Mouse (Mus musculus) gastrocnemius, postnatal 10 days (tissue): Measurements from ENCODE around the gene Syt14. TPM values are rescaled to one million over a fixed set of nuclear protein-coding genes. Genes with fewer than 3 reads are reported as not detected.

Experiments
- DNase-seq: peaks from one replicate; pipeline ENCODE4 v3.0.0; 2021; ENCODE audit warnings: mixed read lengths
- total RNA-seq, 2 experiments: library from RNA; stranded (reverse); gene quantifications; 2 replicates each; pipeline ENCODE4 v1.2.3; 2021

The Syt14 gene
- total RNA-seq, 2 experiments from 2014 or later, result 0.59 to 0.61 TPM

DNA sequence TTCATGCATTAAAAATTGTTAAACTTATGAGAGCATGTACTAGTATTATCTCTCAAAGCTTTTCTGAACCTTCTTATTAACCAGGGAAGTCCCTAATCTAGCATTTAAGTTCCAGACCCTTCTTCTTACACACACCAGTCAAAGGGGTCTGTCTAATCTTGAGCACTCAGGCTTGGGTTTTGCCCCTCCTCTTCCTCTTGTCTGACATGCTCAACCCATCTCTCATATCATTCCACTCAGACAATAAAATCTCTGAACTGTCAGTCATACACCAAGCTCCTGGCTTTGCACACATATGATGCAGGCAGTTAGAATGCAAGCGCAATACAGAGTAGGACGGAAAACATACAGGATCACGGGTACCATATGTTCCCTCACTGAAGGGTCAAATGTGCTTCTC lies 48.4 kb downstream of the Syt14 start:
- DNase-seq, result no peak

DNA sequence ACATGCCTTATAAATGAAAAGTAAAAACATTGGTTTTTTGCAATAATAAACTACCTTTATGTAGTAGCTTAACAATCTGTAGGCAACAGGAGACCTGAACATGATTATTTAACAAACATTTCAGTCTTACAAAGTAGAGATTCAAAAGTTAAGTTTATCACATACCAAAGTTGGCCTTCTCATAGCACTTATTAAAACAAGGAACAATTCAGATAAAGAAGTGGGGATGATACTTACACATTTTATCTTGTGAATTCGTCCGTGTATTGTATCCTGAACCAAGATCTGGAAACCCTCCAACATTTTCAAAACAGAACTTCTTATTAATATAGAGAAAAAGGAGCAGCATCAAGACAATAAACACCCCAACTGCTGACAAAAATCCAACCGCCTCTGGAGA lies 49.1 kb downstream of the Syt14 start:
- DNase-seq, result no peak

DNA sequence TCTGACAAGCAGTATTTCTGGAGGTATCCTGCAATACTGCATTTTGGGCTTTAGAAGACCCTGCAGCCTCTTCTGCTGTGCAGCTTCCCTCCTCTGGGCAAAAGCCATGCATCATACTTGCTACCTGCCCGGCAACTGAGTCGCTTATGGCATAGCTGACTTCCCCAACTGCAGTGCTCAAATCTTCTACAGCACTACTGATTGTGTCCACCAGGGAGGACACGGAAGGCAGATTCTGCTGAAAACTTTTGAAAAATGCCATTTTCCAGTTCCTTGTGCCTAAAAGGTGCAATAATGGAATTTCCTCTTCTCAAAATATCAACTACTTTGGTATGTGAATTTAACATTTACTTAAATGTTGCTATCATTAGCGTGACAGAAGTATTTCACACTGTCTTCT lies 51.2 kb downstream of the Syt14 start:
- no peak for DNase-seq

DNA sequence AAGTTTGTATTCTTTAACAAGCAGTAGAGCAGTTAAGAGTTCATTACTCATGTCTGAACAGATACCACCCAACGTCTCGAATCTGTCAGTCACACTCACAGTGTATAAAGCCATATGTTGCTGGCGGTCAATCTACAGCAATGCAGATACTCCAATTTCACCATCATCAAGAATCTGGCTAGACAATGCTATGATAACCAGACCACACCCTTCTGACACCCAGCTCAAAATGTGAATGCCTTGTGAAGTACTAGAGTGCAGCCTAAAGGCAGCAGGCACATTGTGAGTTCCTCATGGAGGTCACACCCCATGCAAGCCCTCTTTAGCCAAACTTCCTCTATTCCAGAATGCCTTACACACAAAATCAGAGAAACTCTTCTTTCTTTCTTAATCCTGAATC lies 53.9 kb downstream of the Syt14 start:
- no peak for DNase-seq

DNA sequence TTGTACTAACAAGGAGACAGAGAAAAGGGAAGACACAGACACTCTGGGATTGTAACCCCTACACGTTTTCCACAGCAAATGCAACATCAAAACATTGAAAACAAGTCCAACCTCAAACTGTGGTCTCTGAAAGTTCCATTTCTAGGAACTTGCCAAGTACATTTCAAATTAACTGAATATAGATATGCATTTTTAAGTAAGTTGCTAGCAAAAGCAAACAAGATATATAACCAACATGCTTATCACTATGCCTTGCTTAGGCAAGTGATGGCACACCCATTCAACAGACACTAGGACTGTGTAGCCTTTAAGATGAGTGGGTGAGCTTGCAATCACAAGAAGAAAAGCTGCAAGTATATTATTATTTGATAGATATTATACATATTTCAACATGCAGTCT lies 54.5 kb downstream of the Syt14 start:
- DNase-seq, result no peak

DNA sequence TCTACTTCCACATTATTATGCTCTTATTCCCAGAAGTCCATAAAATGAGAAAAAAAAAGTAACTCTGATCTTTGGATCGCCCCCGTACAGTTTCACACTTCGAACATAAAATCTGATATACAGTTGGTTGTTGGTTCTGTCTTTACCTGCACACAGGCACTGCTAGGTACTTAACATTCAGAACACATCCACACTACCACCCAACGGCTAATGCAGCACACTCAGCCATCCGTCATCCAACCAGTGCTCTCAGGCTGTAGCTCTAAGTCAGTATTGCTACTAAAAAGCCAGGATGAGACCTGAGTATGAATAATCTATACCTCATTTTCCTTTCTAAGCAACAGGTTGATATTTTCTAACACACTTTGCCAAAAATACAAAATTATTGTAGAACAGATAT lies 73.3 kb downstream of the Syt14 start:
- no peak for DNase-seq

DNA sequence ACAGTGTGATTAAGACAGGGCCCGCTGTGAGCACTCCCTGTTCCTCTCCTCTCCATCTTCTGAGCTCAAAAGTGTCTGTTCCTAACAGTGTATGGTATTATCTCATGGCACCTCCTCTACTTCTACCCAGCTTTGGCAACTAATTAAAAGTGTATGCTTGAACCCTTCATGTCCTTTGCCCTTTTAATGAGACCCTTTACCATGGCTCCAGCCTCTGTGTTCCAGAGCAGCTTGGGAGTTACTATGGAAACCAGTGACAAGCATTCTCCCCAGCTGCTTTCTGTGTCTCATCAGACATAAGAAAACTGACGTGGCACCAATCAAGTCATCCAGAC lies 87.8 kb downstream of the Syt14 start:
- no peak for DNase-seq

DNA sequence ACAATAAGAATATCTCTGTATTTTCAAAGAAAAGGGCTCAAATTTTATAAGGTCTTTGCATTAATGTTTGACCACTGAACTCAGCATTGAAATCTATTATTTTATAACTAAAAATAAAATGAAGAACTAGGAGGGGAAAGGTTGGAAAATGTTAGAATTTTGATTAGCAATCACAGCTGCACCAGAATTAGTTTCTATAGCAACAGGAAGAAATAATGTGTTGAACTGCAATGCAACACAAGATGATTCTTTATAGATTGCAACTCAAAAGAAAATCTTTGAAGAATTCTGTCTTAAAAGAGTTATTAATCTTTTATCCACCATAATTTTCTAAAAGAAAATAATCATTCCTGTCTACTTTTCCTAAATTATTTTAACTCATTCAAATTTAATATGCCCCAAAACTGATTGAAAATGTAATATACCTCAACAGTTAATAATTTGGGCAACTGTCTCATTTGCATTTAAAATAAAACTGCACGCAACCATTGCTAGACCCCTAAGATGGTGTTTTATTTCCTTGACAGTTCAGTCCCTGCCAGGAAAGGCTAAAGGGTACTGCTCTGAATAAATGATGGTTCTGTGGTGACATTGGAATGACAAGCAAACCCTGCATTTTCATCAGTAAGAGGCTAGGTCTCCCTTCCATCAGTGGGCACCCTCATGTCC lies 88.3 kb downstream of the Syt14 start:
- DNase-seq, result no peak

DNA sequence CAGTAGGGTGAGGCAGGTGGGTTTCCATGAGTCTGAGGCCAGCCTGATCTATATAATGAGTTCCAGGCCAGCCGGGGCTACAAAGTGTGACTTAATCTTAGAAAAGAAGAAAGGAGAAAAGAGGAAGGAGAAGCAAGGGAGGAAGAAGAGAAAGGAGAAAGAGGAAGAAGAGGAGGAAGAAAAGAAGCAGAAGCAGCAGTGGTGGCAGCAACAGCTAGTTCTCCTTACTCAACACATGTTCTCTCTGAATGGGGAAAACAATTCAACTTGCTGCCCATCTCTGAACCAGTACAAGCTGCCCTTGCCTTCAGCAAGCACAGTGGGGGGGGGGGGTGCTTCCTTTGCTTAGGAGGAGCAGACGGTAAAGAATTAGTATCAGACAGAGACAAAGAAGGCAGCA lies 96.5 kb downstream of the Syt14 start:
- no peak for DNase-seq

DNA sequence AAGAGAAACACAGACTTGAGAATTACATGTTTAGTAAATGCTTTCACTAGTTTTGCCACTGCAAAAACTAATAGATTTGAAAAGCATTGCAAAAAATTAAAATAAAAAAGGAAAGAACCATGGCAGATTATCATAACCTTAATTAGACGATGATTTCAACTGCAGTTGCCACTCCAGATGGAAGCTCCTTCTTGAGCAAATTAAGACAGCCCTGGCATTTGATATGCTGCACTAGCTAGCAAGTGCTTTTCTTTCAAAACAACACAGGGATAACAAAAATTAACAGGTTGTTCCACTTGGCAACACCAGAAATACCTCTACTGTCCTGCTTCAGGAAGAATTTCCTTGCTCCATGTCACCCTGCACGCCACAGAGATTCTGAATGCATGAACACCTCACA lies 97.6 kb downstream of the Syt14 start:
- DNase-seq, result no peak

DNA sequence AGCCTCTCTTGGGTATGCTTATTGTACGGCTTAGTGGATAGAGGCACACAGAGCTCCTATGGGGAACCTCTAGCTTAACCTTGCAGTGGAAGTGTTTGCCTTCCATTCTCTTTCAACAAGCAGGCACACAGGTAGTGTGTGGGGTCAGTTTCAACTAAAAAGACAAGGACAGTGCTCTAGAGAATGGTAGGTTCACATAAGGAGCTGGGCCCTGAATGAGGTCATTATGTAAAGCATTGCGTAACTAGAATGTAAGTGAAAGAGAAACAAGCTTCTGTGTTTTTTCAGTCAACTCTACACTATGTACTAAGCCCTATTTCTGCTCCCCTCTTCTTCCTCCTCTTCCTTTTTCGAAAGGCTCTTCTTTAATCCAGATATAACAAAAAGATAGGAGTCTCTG lies 103.8 kb downstream of the Syt14 start:
- DNase-seq, result no peak

DNA sequence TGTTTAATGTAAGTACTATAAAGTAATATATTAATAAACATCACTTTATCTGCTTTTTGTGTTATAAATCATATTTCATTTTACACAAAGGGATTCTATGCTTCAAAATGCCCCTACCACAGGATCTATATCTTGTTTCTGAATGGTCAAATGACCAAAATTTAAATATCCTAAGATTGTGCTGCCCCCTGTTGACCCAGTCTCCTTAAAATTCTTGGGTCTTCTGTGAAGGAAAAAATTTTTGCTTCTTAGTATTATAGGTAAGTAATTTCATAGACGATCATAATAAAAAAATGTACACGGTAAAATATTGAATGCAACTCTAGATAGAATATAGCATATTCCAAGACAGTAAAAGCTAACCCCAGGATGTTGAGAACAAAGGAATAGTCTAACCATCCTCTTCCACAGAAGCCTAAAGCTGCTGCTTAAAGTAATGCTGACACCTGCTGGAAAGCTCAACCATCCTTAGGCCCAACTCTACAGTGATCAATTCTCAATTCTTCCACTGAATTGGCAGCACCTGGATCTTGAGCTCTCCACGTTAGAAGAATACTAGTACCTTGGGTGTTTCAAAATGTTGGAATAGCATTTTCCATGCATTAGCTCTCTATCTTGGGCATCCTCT lies 123.4 kb downstream of the Syt14 start:
- peak; percentile 37 for DNase-seq

DNA sequence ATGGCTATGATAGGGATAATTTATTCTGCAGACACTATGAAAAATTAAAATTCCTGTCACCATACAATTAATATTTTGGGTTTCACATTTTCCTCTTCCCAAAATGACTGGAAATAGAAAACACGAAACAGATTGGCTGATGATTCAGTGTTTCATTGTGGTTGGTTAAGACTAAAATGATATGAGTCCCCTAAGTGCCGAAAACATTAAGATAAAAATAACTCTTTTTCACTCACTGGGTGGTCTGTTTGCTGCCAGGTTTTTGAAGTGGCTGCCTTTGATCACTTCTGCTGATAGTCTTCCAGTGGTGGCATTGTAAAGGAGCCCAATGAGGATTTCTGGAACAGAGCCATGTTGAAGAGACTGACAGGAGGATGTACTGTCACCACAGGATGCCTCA lies 134.1 kb downstream of the Syt14 start:
- DNase-seq, result no peak

DNA sequence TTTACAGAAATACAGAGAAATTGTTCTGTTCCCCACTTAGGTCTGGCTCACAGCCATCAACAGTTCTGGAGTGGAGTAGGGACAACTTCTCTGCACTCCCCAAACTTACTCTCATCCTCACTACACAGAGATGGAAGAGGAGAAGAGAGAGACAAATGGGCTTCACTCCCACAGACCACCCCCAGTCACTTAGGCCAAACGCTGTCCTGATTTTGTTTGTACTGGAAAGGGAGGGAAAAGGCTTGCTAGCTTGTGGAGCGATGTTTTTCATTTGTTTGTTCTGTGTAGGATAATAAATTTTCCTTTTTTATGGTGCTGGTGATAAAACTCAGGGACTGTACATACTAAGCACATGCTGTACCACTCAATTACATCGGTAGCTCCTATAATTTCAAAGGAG lies 134.7 kb downstream of the Syt14 start:
- no peak for DNase-seq

DNA sequence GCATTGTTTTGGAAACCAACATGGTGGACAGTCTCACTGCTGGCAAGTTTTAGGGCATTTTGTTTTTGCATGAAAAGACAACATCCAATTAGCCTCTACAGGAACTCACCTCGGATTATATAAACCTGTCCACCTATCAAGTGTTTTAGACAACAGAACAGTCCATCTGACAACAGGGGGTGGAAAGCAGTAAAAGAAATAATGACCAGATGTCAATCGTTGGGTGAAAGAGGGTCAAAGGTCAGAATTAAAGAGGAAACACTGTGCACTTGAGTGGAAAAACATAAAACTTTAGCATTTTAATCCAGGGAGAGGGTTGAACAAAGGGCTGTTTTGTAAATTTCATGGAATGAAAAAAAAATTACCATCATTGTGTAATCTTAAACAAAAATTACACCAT lies 136.8 kb downstream of the Syt14 start:
- no peak for DNase-seq

DNA sequence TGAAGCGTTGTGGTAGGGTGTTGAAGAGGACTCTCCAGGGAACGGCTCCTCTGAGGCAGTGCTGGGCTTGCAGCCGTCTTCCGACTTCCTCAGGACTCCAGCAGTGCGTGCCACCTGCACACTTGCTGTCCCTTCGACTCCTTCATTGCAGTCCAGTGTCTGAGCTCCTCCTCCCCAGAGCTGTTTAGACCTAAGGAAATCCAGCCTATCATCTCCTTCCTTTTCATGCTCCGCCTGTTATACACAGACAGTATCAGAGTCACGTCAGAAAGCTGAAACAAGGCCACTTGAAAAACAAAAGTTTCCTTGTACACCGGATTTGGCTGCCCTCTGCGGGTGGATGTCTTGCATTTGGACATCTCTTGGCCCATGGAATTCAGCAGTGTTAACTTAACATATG lies 138.4 kb downstream of the Syt14 start:
- no peak for DNase-seq

DNA sequence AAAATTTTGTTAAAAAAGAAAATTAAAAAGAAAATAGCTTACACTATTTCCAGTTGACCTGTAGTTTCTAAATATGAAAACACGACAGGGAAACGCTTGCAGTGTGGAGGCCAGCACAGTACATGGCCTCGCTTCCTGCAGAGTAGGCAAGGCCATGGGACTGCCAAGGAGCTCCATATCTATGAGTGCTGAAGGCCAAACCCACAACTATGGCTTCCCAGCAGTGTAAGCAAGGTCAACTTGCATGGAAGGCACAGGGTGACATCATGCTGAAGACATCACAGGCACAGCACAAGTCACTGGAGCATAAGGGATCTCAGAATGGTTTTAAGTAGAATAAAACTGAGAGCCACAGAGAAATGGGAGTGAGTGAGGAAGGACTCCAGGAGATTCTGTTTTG lies 139.5 kb downstream of the Syt14 start:
- no peak for DNase-seq

DNA sequence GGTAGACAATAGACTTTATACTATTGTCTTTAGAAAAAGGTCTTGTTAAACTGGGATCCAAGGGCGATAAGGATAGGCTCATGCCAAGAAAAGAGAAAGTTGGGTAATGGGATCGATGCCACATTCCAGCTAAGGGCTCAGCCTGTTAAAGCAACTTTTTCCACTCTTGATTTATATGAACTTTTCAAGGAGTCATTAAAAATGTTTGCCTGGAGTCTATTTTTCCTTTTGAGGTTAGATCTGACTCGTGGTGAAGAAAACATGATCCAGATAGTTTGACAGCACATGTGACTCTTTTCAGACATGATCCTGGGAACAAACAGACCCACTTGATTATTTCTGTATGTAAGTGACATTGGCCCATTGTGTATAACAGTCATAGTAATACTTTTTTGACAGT lies 144.9 kb downstream of the Syt14 start:
- no peak for DNase-seq

DNA sequence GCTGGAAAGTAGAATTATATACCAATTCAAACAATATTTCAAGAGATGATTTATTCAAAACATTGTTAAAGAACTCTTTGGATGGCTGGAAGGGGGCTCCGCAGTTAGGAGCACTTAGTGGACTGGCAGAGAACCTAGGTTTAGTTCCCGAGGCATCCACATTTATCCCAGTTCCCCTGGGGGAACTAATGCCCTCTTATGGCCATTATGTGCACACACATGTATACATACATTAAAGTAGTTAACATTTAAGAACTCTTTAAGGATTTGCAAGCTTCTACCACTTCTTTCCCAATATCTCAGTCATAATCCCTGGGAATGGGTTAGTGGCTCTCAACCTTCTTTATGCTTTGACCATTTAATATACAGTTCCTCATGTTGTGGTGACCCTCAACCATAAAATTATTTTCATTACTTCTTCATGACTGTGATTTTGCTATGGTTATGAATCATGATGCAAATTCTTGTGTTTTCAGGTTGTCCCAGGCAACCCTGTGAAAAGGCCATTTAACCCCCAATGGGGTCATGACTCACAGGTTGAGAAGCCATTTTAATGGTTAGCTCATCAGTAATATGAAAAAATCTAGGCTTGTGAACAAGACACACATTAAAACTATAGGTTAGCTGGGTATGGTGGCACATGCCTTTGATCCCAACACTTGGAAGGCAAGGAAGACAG lies 152.8 kb downstream of the Syt14 start:
- DNase-seq, result no peak

DNA sequence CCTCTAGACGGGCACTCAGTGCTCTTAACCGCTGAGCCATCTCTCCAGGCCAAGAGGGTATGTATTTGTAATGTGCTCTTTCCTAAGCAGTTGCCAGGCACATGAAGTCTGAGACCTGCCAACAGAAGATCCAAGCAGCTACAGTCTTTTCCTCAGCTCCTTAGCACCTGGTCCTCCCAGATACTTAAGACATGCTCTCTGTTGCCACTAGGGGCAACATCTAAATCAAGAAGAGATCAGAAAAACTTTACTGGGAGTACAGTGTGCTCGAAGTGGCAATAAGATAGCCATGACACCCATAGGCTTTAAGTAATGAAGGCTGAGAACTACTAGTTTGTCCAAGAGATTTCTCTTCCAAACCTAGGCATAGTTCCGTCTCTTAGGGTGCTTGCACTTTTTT lies 155.4 kb downstream of the Syt14 start:
- no peak for DNase-seq

DNA sequence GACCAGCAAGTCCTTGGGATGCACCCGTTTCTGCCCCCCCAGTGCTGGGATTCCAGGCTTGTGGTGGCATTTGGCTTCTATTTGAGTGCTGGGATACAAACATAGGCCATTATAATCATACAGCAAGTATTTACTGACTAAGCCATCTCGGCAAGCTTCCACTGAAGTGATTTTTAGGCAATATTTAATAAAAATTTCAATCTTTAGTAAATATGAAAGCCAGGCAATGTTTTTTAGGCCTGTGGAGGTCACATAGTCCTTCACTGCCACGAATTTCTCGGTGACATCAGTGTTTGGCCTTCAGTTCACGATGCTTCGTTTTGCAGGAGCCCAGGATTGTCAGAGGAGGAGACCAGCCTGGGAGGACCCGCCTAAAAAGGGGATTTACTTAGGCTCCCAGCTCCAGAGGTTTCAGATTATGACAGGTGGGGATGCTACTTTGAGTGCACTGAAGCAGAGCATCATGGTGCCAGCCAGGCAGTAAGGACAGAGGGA lies 156.4 kb downstream of the Syt14 start:
- no peak for DNase-seq

DNA sequence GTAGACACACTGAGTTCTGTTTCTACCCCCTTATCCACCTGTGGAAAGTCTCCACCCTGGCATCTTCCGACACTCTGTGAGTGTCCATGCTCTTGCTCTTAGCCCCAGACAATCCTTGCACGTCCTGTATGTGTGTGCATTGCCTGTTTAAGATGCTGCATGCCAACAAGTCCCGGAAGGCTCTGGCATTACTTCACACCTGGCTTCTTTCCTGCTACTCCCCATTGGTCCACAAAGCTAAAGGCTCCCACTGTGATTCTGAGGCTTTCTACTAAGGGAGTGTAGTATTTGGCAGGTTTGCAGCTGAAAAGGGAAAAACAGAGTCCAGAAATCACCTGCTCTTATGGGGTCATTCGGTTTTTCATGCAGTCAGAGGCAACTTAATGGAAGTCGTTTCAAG lies 162.7 kb downstream of the Syt14 start:
- no peak for DNase-seq

DNA sequence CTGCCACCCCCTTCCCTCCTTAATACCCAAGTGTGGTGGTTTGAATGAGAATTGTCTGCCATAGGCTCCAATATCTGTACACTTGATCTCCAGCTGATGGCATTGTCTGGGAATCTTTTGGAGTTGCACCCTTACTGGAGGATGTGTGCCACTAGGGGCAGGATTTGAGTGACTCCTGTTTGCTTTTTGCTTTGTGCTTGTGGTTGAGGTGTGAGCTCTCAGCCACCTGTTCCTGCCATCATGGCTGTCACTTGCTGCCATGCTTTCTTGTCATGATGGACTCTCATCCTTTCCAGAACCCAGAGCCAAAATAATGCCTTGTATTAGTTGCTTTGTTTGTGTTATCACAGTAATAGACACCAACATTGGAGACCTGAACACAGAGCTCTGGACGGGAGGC lies 165.8 kb downstream of the Syt14 start:
- no peak for DNase-seq

DNA sequence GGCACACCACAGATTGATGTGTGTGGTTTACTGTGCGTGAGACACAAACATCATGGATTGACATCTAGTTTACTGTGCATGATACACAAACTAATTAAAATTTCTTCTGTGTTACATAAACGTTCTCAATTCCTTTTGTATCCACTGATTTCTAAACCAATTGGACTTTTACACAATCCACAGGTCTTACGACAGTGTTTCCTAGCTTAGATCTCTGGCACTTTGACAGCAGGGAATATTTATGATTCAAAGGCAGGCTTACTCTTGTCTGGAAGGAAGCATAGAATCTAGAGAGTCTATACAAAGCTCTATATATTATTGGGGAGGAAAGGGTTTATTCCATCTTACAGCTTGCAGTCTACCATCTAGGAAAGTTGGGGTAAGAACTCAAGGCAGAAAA lies 171.1 kb downstream of the Syt14 start:
- DNase-seq, result no peak
